Mouse (Mus musculus) myocyte (in vitro differentiated cells): ENCODE results near the gene Mylk.

ENCODE experiments used
- E2F4 ChIP-seq: IDR thresholded peaks from one replicate; pipeline ENCODE4 v1.6.1; 2011; ENCODE audit warnings: mild to moderate bottlenecking, control low read depth, moderate library complexity; ENCODE audit not compliant: insufficient read depth
- MAX ChIP-seq: IDR thresholded peaks from one replicate; pipeline ENCODE4 v1.6.1; 2011; ENCODE audit warnings: low read depth, mild to moderate bottlenecking, control low read depth
- MYOD1 ChIP-seq, 3 experiments: IDR thresholded peaks; one replicate each; pipeline ENCODE4 v1.6.1; 2011; ENCODE audit warnings: control low read depth in 2 of 3, low read depth in 2 of 3, mild to moderate bottlenecking in 2 of 3, moderate library complexity in 1 of 3; ENCODE audit not compliant: insufficient read length in 2 of 3, control insufficient read depth in 1 of 3
- MYOG ChIP-seq, 3 experiments: IDR thresholded peaks; one replicate each; pipeline ENCODE4 v1.6.1; 2011; ENCODE audit warnings: control low read depth in 2 of 3, low read depth in 2 of 3, mild to moderate bottlenecking in 2 of 3; ENCODE audit not compliant: insufficient read length in 2 of 3, control insufficient read depth in 1 of 3, insufficient read depth in 1 of 3
- POLR2A ChIP-seq: IDR thresholded peaks from one replicate; pipeline ENCODE4 v1.6.1; 2011; ENCODE audit warnings: low read depth, mild to moderate bottlenecking, control low read depth, moderate library complexity; ENCODE audit not compliant: insufficient read length
- POLR2AphosphoS2 ChIP-seq: IDR thresholded peaks from one replicate; pipeline ENCODE4 v1.6.1; 2011; ENCODE audit warnings: low read depth, control low read depth; ENCODE audit not compliant: insufficient read length
- TCF12 ChIP-seq: IDR thresholded peaks from one replicate; pipeline ENCODE4 v1.6.1; 2011; ENCODE audit warnings: mild to moderate bottlenecking, control low read depth; ENCODE audit not compliant: poor library complexity, insufficient read depth, severe bottlenecking

DNA sequence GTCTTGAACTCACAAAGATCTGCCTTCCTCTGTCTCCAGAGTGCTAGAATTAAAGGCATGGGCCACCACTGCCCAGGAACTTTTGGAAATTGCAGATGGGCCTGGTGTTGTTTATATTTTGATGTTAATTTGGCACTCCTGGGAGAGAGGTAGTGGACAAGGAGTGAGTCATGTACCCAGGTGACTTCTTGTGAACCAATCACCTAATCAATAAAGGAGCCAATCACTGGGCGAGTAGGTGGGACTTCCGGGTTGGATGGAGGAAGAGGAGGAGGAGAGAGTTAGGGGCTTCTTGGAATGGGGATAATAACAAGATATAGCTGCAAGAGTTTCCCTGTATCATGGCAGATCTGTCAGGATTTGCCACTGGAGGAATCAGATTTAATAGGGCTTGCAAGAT is 268.5 kb downstream of the Mylk start:
- TF ChIP-seq POLR2A (no peak), MAX (no peak), E2F4 (no peak), TCF12 (no peak), POLR2AphosphoS2 (no peak), MYOG (IDR thresholded peaks at IDR 0.05; ENCODE audit: control insufficient read depth in 1 of 3, insufficient read depth in 1 of 3, insufficient read length in 2 of 3, low read depth in 2 of 3) (no peak), MYOD1 (IDR thresholded peaks at IDR 0.05; ENCODE audit: control insufficient read depth in 1 of 3, insufficient read length in 2 of 3, low read depth in 2 of 3) (no peak)
